Mouse (Mus musculus) ES-E14 (cell line): ENCODE results near the gene Fam240b.

ENCODE experiments used
- HCFC1 ChIP-seq: IDR thresholded peaks from 2 replicates; pipeline ENCODE4 v1.6.1; 2012; ENCODE audit warnings: low read length, inconsistent platforms, borderline replicate concordance; ENCODE audit not compliant: insufficient read depth
- MAFK ChIP-seq: IDR thresholded peaks from 2 replicates; pipeline ENCODE4 v1.6.1; 2014; ENCODE audit warnings: mild to moderate bottlenecking, low read depth, low read length, inconsistent platforms; ENCODE audit not compliant: insufficient read depth
- ZC3H11A ChIP-seq: IDR thresholded peaks from 2 replicates; pipeline ENCODE4 v1.6.1; 2012; ENCODE audit warnings: low read depth, mild to moderate bottlenecking, inconsistent platforms, low read length, borderline replicate concordance

- TF ChIP-seq MAFK (no peak), HCFC1 (no peak), ZC3H11A (no peak)
These were observed at the start of gene Fam240b for GRCm38 (mm10) chr13:64497692-64498091.
